In genomic region chr9:20459377-20460317, GRCm38 (mm10) we compare ENCODE assay signal across 8 mouse cellular contexts. TPM values are rescaled to one million over a fixed set of nuclear protein-coding genes. Genes with fewer than 3 reads are reported as not detected.
DNase-seq lines count a peak whose midpoint lies in the region; ATAC-seq and TF ChIP-seq lines count a peak whose summit lies in the region.

Zfp26 (minus strand) TSS chr9:20460162.

- H3K4me1 ChIP-seq in bone marrow, adult 2 months (ENCODE audit: control insufficient read depth, insufficient read depth, low read length), result no peaks in the 10 kb centered on the region; the same call in 1 of the 2 replicates
- H3K4me1 ChIP-seq in embryonic facial prominence, embryonic 15.5 days, result peaks cover 14% of the 10 kb centered on the region
- H3K4me1 ChIP-seq in limb, embryonic 14.5 days (ENCODE audit: control insufficient read depth, insufficient read depth, low read length), result peaks cover 7% of the 10 kb centered on the region
- H3K4me1 ChIP-seq in midbrain, postnatal 0 days (ENCODE audit: insufficient read depth, low read length), result 0 out of 2 replicates have a peak, but pooled peaks cover 6% of the 10 kb centered on the region

- H3K4me3 ChIP-seq in bone marrow, adult 2 months (replicated peaks; ENCODE audit: control insufficient read depth, low read depth, low read length), result peak within 1 kb of the TSS; percentile 85
- peak within 1 kb of the TSS; percentile 87 for H3K4me3 ChIP-seq in embryonic facial prominence, embryonic 15.5 days (replicated peaks)
- H3K4me3 ChIP-seq in limb, embryonic 14.5 days (replicated peaks; ENCODE audit: low read length), result peak within 1 kb of the TSS; percentile 66
- H3K4me3 ChIP-seq in midbrain, postnatal 0 days (ENCODE audit: low read depth, low read length), result peak within 1 kb of the TSS; percentile 76

- H3K27ac ChIP-seq in bone marrow, adult 2 months (ENCODE audit: control insufficient read depth, insufficient read depth, low read depth, low read length, poor library complexity), result peak within 1 kb of the TSS; percentile 73
- peak within 1 kb of the TSS; percentile 92 for H3K27ac ChIP-seq in embryonic facial prominence, embryonic 15.5 days (replicated peaks)
- H3K27ac ChIP-seq in limb, embryonic 14.5 days (replicated peaks; ENCODE audit: low read depth, low read length), result peak within 1 kb of the TSS; percentile 81
- peak within 1 kb of the TSS; percentile 82 for H3K27ac ChIP-seq in midbrain, postnatal 0 days (ENCODE audit: low read depth, low read length)

- H3K9me3 ChIP-seq in embryonic facial prominence, embryonic 15.5 days (replicated peaks), result no peaks in the 10 kb centered on the region
- no peaks in the 10 kb centered on the region for H3K9me3 ChIP-seq in limb, embryonic 14.5 days (ENCODE audit: control insufficient read depth, low read length)
- H3K9me3 ChIP-seq in midbrain, postnatal 0 days (ENCODE audit: low read length), result no peaks in the 10 kb centered on the region

- peak within 1 kb of the TSS; percentile 77 for H3K9ac ChIP-seq in embryonic facial prominence, embryonic 15.5 days
- peak within 1 kb of the TSS; percentile 86 for H3K9ac ChIP-seq in limb, embryonic 14.5 days (ENCODE audit: low read depth, low read length, severe bottlenecking)
- peak within 1 kb of the TSS; percentile 88 for H3K9ac ChIP-seq in midbrain, postnatal 0 days (replicated peaks; ENCODE audit: low read length, poor library complexity, severe bottlenecking)

- TF ChIP-seq POLR2A in bone marrow, adult 2 months (IDR thresholded peaks at IDR 0.05; ENCODE audit: borderline replicate concordance, control insufficient read depth, low read depth, low read length), result peak; percentile 36; the same call in 1 of the 2 replicates
- peak; percentile 49; the same call in 1 of the 2 replicates for TF ChIP-seq POLR2A in limb, embryonic 14.5 days (IDR thresholded peaks at IDR 0.05; ENCODE audit: borderline replicate concordance, extremely low read depth, insufficient read depth, insufficient read length)

- peak; percentile 87 for ATAC-seq in embryonic facial prominence, embryonic 15.5 days (ENCODE audit: insufficient number of reproducible peaks, low FRiP score, low TSS enrichment, low read depth)
- peak; percentile 90 for ATAC-seq in limb, embryonic 14.5 days (ENCODE audit: low FRiP score, low read depth)
- ATAC-seq in midbrain, postnatal 0 days (ENCODE audit: low FRiP score), result peak; percentile 89

- TF ChIP-seq CTCF in bone marrow, adult 2 months (IDR thresholded peaks at IDR 0.05; ENCODE audit: control insufficient read depth, insufficient read depth, low read length), result no peak
- TF ChIP-seq CTCF in midbrain, postnatal 0 days (IDR thresholded peaks at IDR 0.05), result no peak

- DNase-seq in 416B (ENCODE audit: low read depth), result peak; percentile 89
- DNase-seq in heart, adult 8-10 months (ENCODE audit: low spot score), result peak; percentile 78
- peak; percentile 80 for DNase-seq in kidney, adult 9 months
- peak; percentile 76 for DNase-seq in limb, embryonic 14.5 days (ENCODE audit: low spot score)
- peak; percentile 84 for DNase-seq in midbrain, postnatal 0 days (ENCODE audit: low spot score)
- DNase-seq in spleen, postnatal 14 days (ENCODE audit: low spot score in 2 of 2), result peak; percentile 44 to 60

- H3K4me2 ChIP-seq in embryonic facial prominence, embryonic 15.5 days (replicated peaks), result peak within 1 kb of the TSS; percentile 68
- peak within 1 kb of the TSS; percentile 69 for H3K4me2 ChIP-seq in limb, embryonic 14.5 days (replicated peaks; ENCODE audit: low read depth, low read length, severe bottlenecking)
- H3K4me2 ChIP-seq in midbrain, postnatal 0 days (ENCODE audit: low read depth, low read length, poor library complexity, severe bottlenecking), result peak within 1 kb of the TSS; percentile 89

- under 1% methylated on average over 48 of the region's 48 CpGs for WGBS in bone marrow, adult 2 months
- WGBS in embryonic facial prominence, embryonic 15.5 days, result under 1% methylated on average over 48 of the region's 48 CpGs
- WGBS in limb, embryonic 14.5 days, result under 1% methylated on average over 46 of the region's 48 CpGs
- under 1% methylated on average over 48 of the region's 48 CpGs for WGBS in midbrain, postnatal 0 days

- peaks cover 24% of the 10 kb centered on the region for H3K36me3 ChIP-seq in embryonic facial prominence, embryonic 15.5 days
- H3K36me3 ChIP-seq in limb, embryonic 14.5 days (ENCODE audit: control insufficient read depth, insufficient read depth, low read length), result peaks cover 15% of the 10 kb centered on the region
- peaks cover 13% of the 10 kb centered on the region; the same call in 1 of the 2 replicates for H3K36me3 ChIP-seq in midbrain, postnatal 0 days (ENCODE audit: insufficient read depth, low read length)

- H3K27me3 ChIP-seq in embryonic facial prominence, embryonic 15.5 days, result no peaks in the 10 kb centered on the region
- H3K27me3 ChIP-seq in limb, embryonic 14.5 days (ENCODE audit: control insufficient read depth, insufficient read depth, low read length), result no peaks in the 10 kb centered on the region
- H3K27me3 ChIP-seq in midbrain, postnatal 0 days (ENCODE audit: insufficient read depth, low read length), result no peaks in the 10 kb centered on the region

RNA-seq across cellular contexts. Expression of gene Zfp26, which starts in this region (rescaled TPM):
- polyA plus RNA-seq in bone marrow, adult 2 months (2011; ENCODE audit: insufficient read depth, insufficient read length, low replicate concordance, missing spikeins), result 2.4 and 6.6 TPM in 2 replicates
- 16.3 and 17.9 TPM in 2 replicates for polyA plus RNA-seq in embryonic facial prominence, embryonic 15.5 days (2015; fragmentation: Nextera tagmentation; extraction: Ambion mirVana)
- 1 to 10 TPM; 5.8 to 8.3 (median 6.4) TPM for total RNA-seq in heart, adult 8-10 months (2022)
- 12.1 and 14.2 TPM in 2 replicates for polyA plus RNA-seq in limb, embryonic 14.5 days (2012; rRNA removed)
- polyA plus RNA-seq in limb, embryonic 14.5 days (2014; fragmentation: Nextera tagmentation; extraction: Ambion mirVana), result 23.3 and 25.9 TPM in 2 replicates
- total RNA-seq in midbrain, postnatal 0 days (2014; rRNA removed), result 20.5 and 31.2 TPM in 2 replicates
- 7.6 and 9.3 TPM in 2 replicates for polyA plus RNA-seq in midbrain, postnatal 0 days (2015; fragmentation: Nextera tagmentation; extraction: Ambion mirVana)

Comparison
In these comparisons a context has a peak if more than half of its experiments do, and no peak if none do; other contexts are left out.
1. Peak in every context shown above with its lines: DNase-seq, ATAC-seq, H3K4me3 ChIP-seq and H3K27ac ChIP-seq.